Mouse (Mus musculus): ENCODE results near the gene Nup210l.
"Not testable (repeated sequence)": the region's sequence is repeated elsewhere in the genome, so short reads cannot be mapped to it uniquely, and the experiment has no call there.

Gene Nup210l

DNA sequence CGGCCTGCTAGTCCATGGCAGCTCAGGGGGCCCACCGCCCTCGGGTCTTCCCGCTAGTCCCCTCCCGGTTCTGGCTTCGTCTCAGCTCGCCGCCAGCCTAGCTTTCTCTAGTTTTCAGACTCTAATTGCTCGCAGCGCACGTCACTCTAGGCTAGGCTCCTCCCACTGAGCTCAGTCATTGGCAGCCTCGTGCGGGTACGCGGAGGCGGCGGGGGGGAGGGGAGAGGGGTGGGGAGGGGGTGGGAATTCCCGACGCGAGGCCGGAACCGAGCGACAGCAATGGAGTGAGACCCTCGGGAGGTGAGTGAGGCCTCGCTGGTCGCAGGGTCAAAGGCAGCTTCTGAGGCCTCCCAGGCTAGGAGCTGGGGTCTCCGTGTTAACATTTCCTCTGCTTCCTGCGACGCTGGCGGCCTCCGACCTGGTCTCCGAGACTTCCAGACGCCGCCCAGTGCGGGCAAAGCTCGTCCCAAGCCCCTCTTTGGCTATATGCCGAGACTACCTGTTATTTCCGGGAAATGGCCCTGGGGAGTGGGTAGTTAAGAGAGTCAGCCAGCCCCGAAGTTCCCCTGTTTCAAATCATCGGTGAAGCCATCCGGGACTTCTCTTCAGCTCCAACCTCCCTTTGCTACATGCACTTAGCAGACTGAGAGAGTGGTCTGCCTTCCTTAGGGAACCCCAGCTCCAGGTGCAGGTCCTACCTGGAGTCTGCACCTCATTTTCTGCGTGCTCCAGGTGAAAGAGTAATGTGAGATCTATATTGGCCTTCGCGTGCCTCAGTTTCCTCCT lies 144.2 kb downstream of the Nup210l start, which contains the start of gene Slc39a1:
Gene Slc39a1, plus strand, starts transcription at position 213 of the 786 bp plus-strand sequence.
- ChIA-PET CTCF (interaction anchor here in 3 of 4 experiments (0.6 to 1.6 kb wide), 20 partner anchors 16 to 965 kb away, joined by 3 to 8 read pairs (median 4); partner anchors contain the start of genes Dennd4b (in 2 of the 3), Jtb (in 1 of the 3), Rab13 (in 1 of the 3) and Rps27 (in 1 of the 3)), POLR2A (interaction anchor here (0.5 to 7.5 kb wide), 117 partner anchors 8 to 1977 kb away, joined by 3 to 108 read pairs (median 4); partner anchors contain the start of genes Dennd4b (in 3 of the 4), Gatad2b (in 3 of the 4), Jtb (in 3 of the 4) and Rab13 (in 3 of the 4))

DNA sequence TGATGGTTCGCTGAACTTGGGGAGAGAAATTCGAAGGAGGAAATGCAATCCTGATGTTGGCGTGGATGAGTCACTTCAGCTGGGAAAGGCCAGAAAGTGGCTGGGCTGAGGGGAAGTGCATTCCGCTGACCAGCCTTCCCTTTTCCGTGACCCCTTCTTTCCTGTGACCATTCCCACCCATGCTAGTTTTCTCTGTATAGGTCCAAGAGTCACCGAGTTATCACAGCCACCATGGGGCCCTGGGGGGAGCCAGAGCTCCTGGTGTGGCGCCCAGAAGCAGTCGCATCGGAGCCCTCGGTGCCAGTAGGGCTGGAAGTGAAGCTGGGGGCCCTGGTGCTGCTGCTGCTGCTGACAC lies 144.8 kb downstream of the Nup210l start:
- ChIA-PET CTCF (interaction anchor here in 2 of 4 experiments (0.6 to 1.6 kb wide), 5 partner anchors 17 to 396 kb away, joined by 3 to 8 read pairs (median 3); partner anchors contain the start of genes Dennd4b (in 1 of the 2), Rab13 (in 1 of the 2) and Rps27 (in 1 of the 2)), POLR2A (interaction anchor here (0.5 to 7.5 kb wide), 67 partner anchors 8 to 284 kb away, joined by 3 to 108 read pairs (median 6); partner anchors contain the start of genes Dennd4b (in 3 of the 4), Gatad2b (in 3 of the 4), Jtb (in 3 of the 4) and Rab13 (in 3 of the 4))

DNA sequence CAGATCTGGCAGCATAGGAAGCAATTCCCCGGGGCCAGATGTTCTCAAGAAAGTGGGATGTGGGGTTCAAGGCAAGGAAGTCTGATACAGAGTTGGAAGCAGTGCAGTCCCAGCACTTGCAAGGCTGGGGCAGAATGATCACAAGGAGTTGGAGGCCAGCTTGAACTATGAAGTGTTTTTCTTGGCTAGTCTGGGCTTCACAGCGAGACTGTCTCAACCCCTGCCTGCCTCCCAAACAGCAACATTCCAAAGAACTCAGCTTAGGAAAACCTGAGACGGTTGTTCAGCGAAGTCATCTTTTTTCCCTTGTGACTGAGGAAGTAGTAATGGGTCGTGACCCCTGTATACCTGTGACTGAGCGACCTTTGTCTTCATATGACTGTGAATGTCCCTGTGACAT lies 146.9 kb downstream of the Nup210l start:
- ChIA-PET CTCF (no interaction called here), POLR2A (interaction anchor here in 3 of 4 experiments (0.6 to 1.7 kb wide), 12 partner anchors 13 to 1973 kb away, joined by 3 to 5 read pairs (median 3); partner anchors contain the start of genes Rab13 (in 1 of the 3) and Rps27 (in 1 of the 3))

DNA sequence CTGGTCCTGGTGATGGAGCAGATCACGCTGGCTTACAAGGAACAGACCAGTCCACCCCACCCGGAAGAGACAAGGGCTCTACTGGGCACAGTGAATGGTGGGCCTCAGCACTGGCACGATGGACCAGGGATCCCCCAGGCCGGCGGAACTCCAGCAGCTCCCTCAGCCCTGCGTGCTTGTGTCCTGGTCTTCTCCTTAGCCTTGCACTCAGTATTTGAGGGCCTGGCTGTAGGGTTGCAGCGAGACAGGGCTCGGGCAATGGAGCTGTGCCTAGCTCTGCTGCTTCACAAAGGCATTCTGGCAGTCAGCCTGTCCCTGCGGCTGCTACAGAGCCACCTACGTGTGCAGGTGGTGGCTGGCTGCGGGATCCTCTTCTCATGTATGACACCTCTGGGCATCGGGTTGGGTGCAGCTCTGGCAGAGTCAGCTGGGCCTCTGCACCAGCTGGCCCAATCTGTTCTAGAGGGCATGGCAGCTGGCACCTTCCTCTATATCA lies 147.8 kb downstream of the Nup210l start:
- CTCF ChIA-PET, result interaction anchor here in 1 of 4 experiments (0.7 kb wide), 1 partner anchor 30 kb away, joined by 3 read pairs; no protein-coding TSS in a partner anchor

GRCm38 (mm10) chr3:90252659-90253058 lies 148.7 kb downstream of the Nup210l start:
- POLR2A ChIA-PET, result interaction anchor here in 1 of 4 experiments (0.7 to 1.2 kb wide), 2 partner anchors 20 to 96 kb away, joined by 4 read pairs; no protein-coding TSS in a partner anchor
- CTCF ChIA-PET, result not testable (repeated sequence)

More for the DNA sequence above, 147.8 kb downstream of the Nup210l start:
- POLR2A ChIA-PET, result interaction anchor here in 1 of 4 experiments (0.9 to 1.7 kb wide), 5 partner anchors 14 to 40 kb away, joined by 3 to 5 read pairs (median 4); partner anchors contain the start of genes Rab13 and Rps27

- POLR2A ChIA-PET, result interaction anchor here in 3 of 4 experiments (0.6 to 1.2 kb wide), 12 partner anchors 9 to 267 kb away, joined by 3 to 5 read pairs (median 3); partner anchors contain the start of genes Jtb (in 2 of the 3), Creb3l4 (in 1 of the 3) and Gatad2b (in 1 of the 3)
- CTCF ChIA-PET, result not testable (repeated sequence)
Observed at GRCm38 (mm10) chr3:90253174-90253573, 149.2 kb downstream of the Nup210l start.

- ChIA-PET POLR2A (interaction anchor here in 3 of 4 experiments (0.6 to 1.2 kb wide), 13 partner anchors 9 to 266 kb away, joined by 3 to 8 read pairs (median 3); partner anchors contain the start of genes Jtb (in 2 of the 3), Creb3l4 (in 1 of the 3) and Gatad2b (in 1 of the 3)), CTCF (no interaction called here)
Observed at GRCm38 (mm10) chr3:90253653-90254418, 149.9 kb downstream of the Nup210l start, which contains the start of gene Crtc2. Crtc2 (plus strand) TSS chr3:90254163.

GRCm38 (mm10) chr3:90254419-90255193 lies 150.7 kb downstream of the Nup210l start:
- ChIA-PET CTCF (interaction anchor here in 2 of 4 experiments (0.7 to 0.8 kb wide), 2 partner anchors 26 to 352 kb away, joined by 3 to 4 read pairs; no protein-coding TSS in a partner anchor), POLR2A (interaction anchor here in 3 of 4 experiments (0.5 to 3.4 kb wide), 10 partner anchors 10 to 258 kb away, joined by 3 to 26 read pairs (median 3); partner anchors contain the start of genes Jtb (in 2 of the 3), Creb3l4 (in 1 of the 3), Dennd4b (in 1 of the 3) and Gatad2b (in 1 of the 3))

GRCm38 (mm10) chr3:90255194-90255565 lies 151.2 kb downstream of the Nup210l start:
- ChIA-PET CTCF (interaction anchor here in 2 of 4 experiments (0.7 to 1.8 kb wide), 3 partner anchors 10 to 351 kb away, joined by 3 to 5 read pairs (median 4); no protein-coding TSS in a partner anchor), POLR2A (interaction anchor here in 2 of 4 experiments (0.5 to 3.4 kb wide), 6 partner anchors 8 to 259 kb away, joined by 3 to 26 read pairs (median 4); partner anchors contain the start of genes Creb3l4 (in 1 of the 2), Dennd4b (in 1 of the 2), Jtb (in 1 of the 2) and Slc39a1 (in 1 of the 2))

GRCm38 (mm10) chr3:90255784-90256353 lies 151.9 kb downstream of the Nup210l start:
- ChIA-PET CTCF (interaction anchor here in 2 of 4 experiments (0.6 to 1.8 kb wide), 4 partner anchors 10 to 350 kb away, joined by 3 to 7 read pairs (median 4); no protein-coding TSS in a partner anchor), POLR2A (interaction anchor here in 2 of 4 experiments (0.6 to 3.4 kb wide), 9 partner anchors 9 to 38 kb away, joined by 3 to 26 read pairs (median 3); partner anchors contain the start of genes Creb3l4 (in 1 of the 2), Dennd4b (in 1 of the 2), Jtb (in 1 of the 2) and Slc39a1 (in 1 of the 2))

- ChIA-PET CTCF (interaction anchor here in 2 of 4 experiments (0.6 to 1.8 kb wide), 4 partner anchors 9 to 218 kb away, joined by 3 to 7 read pairs (median 6); no protein-coding TSS in a partner anchor), POLR2A (interaction anchor here (0.5 to 3.4 kb wide), 13 partner anchors 9 to 286 kb away, joined by 3 to 26 read pairs (median 4); partner anchors contain the start of genes Slc39a1 (in 3 of the 4), Dennd4b (in 2 of the 4), Rab13 (in 1 of the 4) and Rps27 (in 1 of the 4))
Observed at GRCm38 (mm10) chr3:90256731-90257530, 153.0 kb downstream of the Nup210l start.

- ChIA-PET POLR2A (interaction anchor here in 3 of 4 experiments (1.0 to 1.6 kb wide), 7 partner anchors 11 to 45 kb away, joined by 3 to 8 read pairs (median 4); partner anchors contain the start of genes Slc39a1 (in 2 of the 3), Rab13 (in 1 of the 3) and Rps27 (in 1 of the 3)), CTCF (no interaction called here)
Observed at GRCm38 (mm10) chr3:90258521-90258920, 154.6 kb downstream of the Nup210l start.
